Mouse (Mus musculus) c-Kit-positive CD71-negative TER-119-negative erythroid progenitor cells, embryonic 14.5 days (primary cell): Measurements from ENCODE around the gene Gm973.

Source experiments
- DNase-seq: peaks from one replicate; pipeline ENCODE4 v3.0.0-alpha.2; 2013; ENCODE audit warnings: low read depth

Gm973 gene

GRCm38 (mm10) chr1:59589271-59589670 is 73.2 kb downstream of the Gm973 start:
- no peak for DNase-seq

GRCm38 (mm10) chr1:59592359-59592758 is 76.3 kb downstream of the Gm973 start:
- no peak for DNase-seq

GRCm38 (mm10) chr1:59592876-59593275 is 76.8 kb downstream of the Gm973 start:
- no peak for DNase-seq

DNA sequence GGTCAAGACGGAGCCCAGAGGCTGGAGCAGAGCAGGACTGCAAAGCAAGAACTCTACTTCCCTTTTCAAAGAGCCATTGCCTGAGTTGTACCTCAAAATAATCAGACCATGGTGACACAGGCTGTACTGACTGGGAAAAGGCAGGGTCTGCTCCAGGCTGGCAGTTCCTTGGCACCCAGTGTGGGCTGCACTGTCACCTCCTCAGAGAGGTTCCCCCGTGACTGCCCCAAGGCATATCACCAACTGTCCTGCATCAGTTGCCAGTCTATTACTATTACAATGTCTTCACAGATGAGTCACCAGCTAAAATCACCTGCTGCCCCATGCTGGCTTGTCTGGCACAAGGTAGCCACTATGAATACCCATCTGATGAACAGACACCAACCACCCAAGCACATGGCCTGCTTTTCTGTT is 77.6 kb downstream of the Gm973 start:
- no peak for DNase-seq

GRCm38 (mm10) chr1:59594586-59595266 is 78.7 kb downstream of the Gm973 start:
- no peak for DNase-seq

GRCm38 (mm10) chr1:59595609-59596008 is 79.5 kb downstream of the Gm973 start:
- no peak for DNase-seq

GRCm38 (mm10) chr1:59602531-59603416 is 86.7 kb downstream of the Gm973 start:
- no peak for DNase-seq

GRCm38 (mm10) chr1:59603417-59603712 is 87.3 kb downstream of the Gm973 start:
- DNase-seq, result no peak

- no peak for DNase-seq
Observed at GRCm38 (mm10) chr1:59603893-59604292, 87.8 kb downstream of the Gm973 start.

DNA sequence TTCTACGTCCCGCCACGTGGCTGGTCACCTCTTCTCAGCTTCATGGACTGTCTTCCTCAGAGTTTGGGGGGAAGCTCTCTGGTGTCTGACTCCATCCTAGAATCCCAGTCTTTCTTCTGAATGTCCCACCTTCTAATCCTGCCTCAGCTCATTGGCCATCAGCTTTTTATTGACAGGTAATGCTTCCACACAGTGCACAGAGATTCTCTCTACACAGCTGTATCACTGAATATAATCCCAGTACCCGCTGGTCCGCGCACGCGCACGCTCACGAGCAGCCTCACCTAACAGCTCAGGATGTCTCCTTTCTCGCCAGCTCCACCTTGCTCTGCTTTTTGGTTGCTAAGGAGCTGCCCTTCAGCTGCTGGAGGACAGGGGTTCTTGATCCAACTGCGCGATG is 90.4 kb downstream of the Gm973 start:
- no peak for DNase-seq

- no peak for DNase-seq
Observed at GRCm38 (mm10) chr1:59607071-59607470, 91.0 kb downstream of the Gm973 start.

DNA sequence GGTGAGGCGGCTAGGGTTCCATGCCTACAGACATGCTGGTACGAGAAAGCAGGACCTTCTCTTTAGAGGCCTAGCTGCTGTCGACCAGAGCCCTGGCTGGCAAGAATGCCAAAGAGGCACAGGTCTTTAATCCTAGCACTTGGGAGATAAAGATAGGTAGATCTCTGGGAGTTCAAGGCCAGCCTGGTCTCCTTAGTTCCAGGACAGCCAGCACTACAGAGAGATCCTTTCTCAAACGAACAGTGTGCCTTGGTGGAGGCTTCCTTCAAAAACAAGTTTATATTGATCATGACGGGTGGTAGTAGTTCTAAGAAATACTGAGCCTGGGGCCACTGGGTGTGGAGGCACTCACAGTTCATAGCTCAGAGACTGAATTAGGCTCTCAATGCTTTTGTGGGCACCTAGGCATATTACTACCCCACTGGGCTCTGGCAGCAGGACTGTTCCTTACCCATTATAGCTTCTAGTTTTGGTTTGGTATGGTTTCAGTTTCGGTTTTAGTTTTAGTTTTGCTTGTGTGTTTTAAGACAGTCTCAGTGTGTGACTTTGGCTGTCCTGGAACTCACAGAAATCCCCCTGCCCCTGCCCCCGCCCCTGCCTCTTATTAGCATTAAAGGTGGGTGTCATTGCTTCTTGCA is 92.2 kb downstream of the Gm973 start:
- no peak for DNase-seq

GRCm38 (mm10) chr1:59608920-59609319 is 92.9 kb downstream of the Gm973 start:
- DNase-seq, result no peak

GRCm38 (mm10) chr1:59609458-59609857 is 93.4 kb downstream of the Gm973 start:
- DNase-seq, result no peak

- no peak for DNase-seq
Observed at GRCm38 (mm10) chr1:59609896-59610295, 93.8 kb downstream of the Gm973 start.

- DNase-seq, result no peak
Observed at GRCm38 (mm10) chr1:59610929-59611328, 94.9 kb downstream of the Gm973 start.

GRCm38 (mm10) chr1:59613795-59614194 is 97.7 kb downstream of the Gm973 start:
- DNase-seq, result peak; percentile 65

- DNase-seq, result no peak
Observed at GRCm38 (mm10) chr1:59615021-59615420, 99.0 kb downstream of the Gm973 start.

- no peak for DNase-seq
Observed at GRCm38 (mm10) chr1:59619201-59619600, 103.1 kb downstream of the Gm973 start.

DNA sequence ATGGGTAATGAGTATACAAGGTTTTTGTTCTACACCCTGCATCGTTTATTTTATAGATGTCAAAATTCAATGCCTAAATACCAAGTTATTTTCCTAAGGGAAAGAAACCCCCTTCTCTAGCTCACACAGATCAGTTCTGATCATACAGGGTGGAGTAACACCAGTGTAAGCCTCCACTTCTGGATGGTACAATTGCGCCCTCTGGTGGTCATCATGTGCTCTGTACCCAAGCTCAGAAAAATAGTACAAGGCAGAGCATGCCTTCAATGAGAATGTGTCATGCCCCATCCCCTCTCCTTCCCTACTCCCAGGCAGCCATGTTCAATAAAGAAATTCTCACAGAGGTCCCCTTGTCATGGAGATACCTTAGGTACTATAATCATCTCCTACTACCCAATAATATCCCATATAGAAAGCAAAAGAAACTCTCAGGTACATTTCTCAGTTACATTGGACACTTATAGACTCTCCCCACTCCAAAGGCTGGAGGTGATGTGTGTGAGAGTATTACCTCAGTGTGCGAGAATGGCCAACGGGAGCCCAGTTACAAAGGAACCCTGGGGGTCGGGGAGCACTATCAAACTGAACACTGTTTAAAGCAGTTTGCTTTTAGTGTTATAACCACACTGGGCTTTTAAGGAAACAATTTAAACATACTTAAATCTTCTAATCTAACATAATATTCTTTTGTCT is 107.4 kb downstream of the Gm973 start:
- DNase-seq, result peak; percentile 81

DNA sequence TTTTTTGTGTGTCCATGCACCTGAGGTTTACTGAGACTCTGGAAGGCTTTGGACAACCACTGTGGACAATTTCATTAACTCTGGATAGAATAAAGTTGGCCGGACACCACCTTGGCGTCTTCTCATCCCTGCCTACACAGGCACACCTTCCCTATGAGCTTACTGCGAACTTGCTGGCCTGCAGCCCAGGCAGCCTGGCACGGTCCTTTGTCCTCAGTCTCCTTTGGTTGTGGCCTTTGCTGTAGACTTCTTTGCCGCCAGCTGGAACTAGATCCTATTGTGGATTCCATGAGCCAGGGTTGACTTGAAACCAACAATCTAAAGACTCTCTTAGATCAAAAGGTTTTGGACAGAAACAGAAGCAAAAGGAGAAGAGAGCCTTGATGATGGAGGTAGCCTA is 109.3 kb downstream of the Gm973 start:
- DNase-seq, result no peak

DNA sequence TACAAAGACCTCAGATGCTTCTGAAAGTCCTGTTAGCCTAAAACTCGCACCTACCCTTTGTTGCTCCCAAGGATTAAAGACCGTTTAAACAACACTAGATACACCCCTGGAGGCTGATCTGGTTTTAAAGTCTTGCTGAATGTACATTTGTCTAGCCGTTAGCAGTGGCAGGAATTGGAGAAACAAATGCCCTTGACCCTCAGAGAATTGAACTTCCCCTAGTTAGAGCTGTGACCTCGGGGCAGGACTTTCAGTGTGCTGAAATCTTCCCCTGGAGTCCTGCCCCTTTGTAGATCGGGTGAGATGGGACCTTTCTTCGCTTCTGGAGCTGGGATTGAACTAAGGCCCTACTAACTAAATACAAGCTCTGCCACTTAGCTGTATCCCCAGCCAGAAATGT is 113.1 kb downstream of the Gm973 start:
- no peak for DNase-seq
